Mouse (Mus musculus): ENCODE measurements around the gene Gtf3c5. TPM values are rescaled to one million over a fixed set of nuclear protein-coding genes. Genes with fewer than 3 reads are reported as not detected.

Gene Gtf3c5
- total and polyA plus RNA-seq, 2 experiments from 2014 or later, result 12.7 to 14.0 TPM

DNA sequence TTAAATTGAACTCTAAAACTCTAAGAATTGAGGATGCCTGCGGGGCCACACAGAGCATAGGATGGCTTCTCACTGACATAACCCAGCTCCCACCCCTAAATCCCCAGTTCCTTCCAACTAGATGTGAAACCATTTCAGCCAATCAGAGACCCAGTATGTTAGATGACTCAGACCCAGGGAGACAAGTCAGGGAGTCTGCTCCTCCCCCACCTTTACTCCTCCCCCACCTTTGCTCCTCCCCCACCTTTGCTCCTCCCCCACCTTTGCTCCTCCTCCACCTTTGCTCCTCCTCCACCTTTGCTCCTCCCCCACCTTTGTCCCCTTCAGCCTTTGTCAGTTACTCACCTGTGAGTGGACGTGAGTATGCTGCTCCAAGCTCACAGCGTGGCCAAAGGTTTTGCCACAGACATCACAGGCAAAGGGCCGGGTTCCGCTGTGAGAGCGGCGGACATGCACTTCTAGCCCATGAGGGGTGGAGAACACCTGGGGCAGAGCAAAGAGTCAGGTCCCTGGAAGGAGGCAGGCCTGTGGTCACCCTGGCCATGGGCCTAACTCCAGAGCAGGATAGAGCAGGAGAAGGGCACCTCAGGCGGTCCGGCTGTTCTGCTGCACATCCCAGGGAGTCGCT, 29.0 kb upstream of the Gtf3c5 start:
- Histone ChIP-seq H3K4me3 (ENCODE audit: low read depth, low read length) (no peak overlapping the region), H3K27ac (ENCODE audit: low read depth) (no peak overlapping the region), H3K27me3 (ENCODE audit: control insufficient read depth, insufficient read depth, low read length) (no peaks in the 10 kb centered on the region; the same call in 1 of the 2 replicates), H3K4me2 (ENCODE audit: low read depth, low read length) (no peak overlapping the region), H3K4me1 (ENCODE audit: control insufficient read depth, insufficient read depth) (no peaks in the 10 kb centered on the region), H3K9me3 (replicated peaks; ENCODE audit: control insufficient read depth, low read length) (no peaks in the 10 kb centered on the region), H3K36me3 (replicated peaks; ENCODE audit: control insufficient read depth, insufficient read depth, low read length) (no peaks in the 10 kb centered on the region), H3K9ac (replicated peaks; ENCODE audit: low read depth, low read length) (no peak overlapping the region)
- WGBS, result 73% methylated on average over 10 of the region's 10 CpGs
- no peak for DNase-seq (ENCODE audit: low spot score)
- TF ChIP-seq EP300 (IDR thresholded peaks at IDR 0.05; ENCODE audit: low read depth), result no peak
- ATAC-seq (ENCODE audit: insufficient read depth, low read depth), result no peak

DNA sequence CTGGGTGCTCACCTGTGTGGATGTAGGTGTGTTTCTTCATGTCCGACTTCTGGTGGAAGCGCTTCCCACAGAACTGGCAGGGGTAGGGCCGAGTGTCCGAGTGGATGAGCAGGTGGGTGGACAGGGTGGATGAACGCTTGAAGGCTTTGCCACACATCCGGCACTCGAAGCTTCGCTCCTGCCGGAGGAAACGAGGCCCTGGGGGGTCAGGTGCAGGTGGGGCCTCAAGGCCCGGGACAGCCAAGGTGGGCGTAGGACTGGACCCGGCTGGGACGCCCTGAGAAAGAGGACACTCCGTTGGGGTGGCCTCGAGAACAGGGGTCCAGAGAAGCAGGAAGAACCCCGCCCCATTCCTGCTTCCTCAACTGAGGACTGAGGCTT, 27.8 kb upstream of the Gtf3c5 start:
- Histone ChIP-seq H3K4me2 (ENCODE audit: low read depth, low read length) (no peak overlapping the region), H3K36me3 (replicated peaks; ENCODE audit: control insufficient read depth, insufficient read depth, low read length) (no peaks in the 10 kb centered on the region), H3K27ac (ENCODE audit: low read depth) (no peak overlapping the region), H3K4me3 (ENCODE audit: low read depth, low read length) (no peak overlapping the region), H3K9me3 (replicated peaks; ENCODE audit: control insufficient read depth, low read length) (no peaks in the 10 kb centered on the region), H3K27me3 (ENCODE audit: control insufficient read depth, insufficient read depth, low read length) (no peaks in the 10 kb centered on the region; the same call in 1 of the 2 replicates), H3K9ac (replicated peaks; ENCODE audit: low read depth, low read length) (no peak overlapping the region), H3K4me1 (ENCODE audit: control insufficient read depth, insufficient read depth) (no peaks in the 10 kb centered on the region)
- DNase-seq (ENCODE audit: low spot score), result no peak
- no peak for ATAC-seq (ENCODE audit: insufficient read depth, low read depth)
- no peak for TF ChIP-seq CTCF (IDR thresholded peaks at IDR 0.05; ENCODE audit: low read depth)
- WGBS, result 80% methylated on average over 17 of the region's 17 CpGs

DNA sequence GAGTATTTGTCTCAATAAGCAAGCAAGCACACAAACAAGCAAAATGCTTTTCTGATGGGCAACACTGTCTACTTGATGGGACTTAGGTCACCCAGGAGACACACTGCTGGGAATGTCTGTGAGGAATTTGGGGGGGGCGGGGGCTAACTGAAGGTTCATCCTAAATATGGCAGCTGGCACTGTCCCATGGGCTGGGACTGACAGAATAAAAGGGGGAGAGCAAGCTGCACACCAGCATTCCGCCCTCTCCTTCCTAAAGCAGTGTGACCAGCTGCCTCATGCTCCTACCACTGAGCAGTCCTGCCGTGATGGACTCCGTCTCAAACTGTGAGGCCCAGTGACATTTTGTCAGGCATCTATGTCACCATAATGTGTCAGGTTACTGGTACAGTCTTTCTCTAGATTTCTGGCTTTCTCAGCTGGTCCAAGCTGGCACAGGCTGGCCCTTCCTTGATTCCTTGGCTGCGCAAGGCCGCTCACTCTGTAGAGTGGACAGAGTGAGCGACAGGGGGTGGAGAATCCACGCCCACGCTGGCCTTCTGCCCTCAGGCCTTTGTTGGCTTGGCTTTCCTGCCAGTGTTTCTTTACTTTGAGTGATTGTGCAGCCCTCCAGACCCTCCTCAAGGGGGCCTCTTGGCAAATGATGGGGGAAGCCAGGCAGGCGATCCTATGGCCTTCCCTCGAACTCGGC, 27.3 kb upstream of the Gtf3c5 start:
- Histone ChIP-seq H3K27ac (ENCODE audit: low read depth) (no peak overlapping the region), H3K4me1 (ENCODE audit: control insufficient read depth, insufficient read depth) (no peaks in the 10 kb centered on the region), H3K4me3 (ENCODE audit: low read depth, low read length) (no peak overlapping the region), H3K36me3 (replicated peaks; ENCODE audit: control insufficient read depth, insufficient read depth, low read length) (no peaks in the 10 kb centered on the region), H3K9me3 (replicated peaks; ENCODE audit: control insufficient read depth, low read length) (no peaks in the 10 kb centered on the region), H3K4me2 (ENCODE audit: low read depth, low read length) (no peak overlapping the region), H3K9ac (replicated peaks; ENCODE audit: low read depth, low read length) (no peak overlapping the region), H3K27me3 (ENCODE audit: control insufficient read depth, insufficient read depth, low read length) (no peaks in the 10 kb centered on the region; the same call in 1 of the 2 replicates)
- 82% methylated on average over 12 of the region's 12 CpGs for WGBS
- TF ChIP-seq CTCF (IDR thresholded peaks at IDR 0.05; ENCODE audit: low read depth) (no peak), EP300 (IDR thresholded peaks at IDR 0.05; ENCODE audit: low read depth) (no peak)
- ATAC-seq (ENCODE audit: insufficient read depth, low read depth) (no peak), DNase-seq (ENCODE audit: low spot score) (no peak)

DNA sequence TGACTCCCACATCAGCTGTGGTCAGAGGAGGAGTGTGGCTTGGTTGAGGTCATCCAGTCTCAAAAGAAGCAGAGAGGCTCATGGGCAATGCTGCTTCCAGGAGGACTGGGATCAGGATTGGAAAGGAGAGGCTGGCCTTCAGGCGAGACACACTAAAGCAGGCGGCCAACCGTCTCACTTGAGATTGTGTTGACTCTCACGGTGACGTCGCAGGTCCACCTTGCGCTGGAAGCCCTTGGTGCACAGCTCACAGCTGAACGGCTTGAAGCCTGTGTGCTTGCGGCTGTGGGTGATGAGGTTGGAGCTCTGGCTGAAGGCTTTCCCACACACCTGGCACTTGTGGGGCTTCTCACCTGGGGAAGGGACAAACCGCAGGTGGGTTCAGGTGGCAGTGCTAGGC, 26.3 kb upstream of the Gtf3c5 start:
- no peaks in the 10 kb centered on the region for H3K36me3 ChIP-seq (replicated peaks; ENCODE audit: control insufficient read depth, insufficient read depth, low read length)
- no peaks in the 10 kb centered on the region for H3K9me3 ChIP-seq (replicated peaks; ENCODE audit: control insufficient read depth, low read length)
- no peaks in the 10 kb centered on the region for H3K4me1 ChIP-seq (ENCODE audit: control insufficient read depth, insufficient read depth)
- no peak overlapping the region for H3K4me3 ChIP-seq (ENCODE audit: low read depth, low read length)
- no peak for ATAC-seq (ENCODE audit: insufficient read depth, low read depth)
- H3K9ac ChIP-seq (replicated peaks; ENCODE audit: low read depth, low read length), result no peak overlapping the region
- H3K27me3 ChIP-seq (ENCODE audit: control insufficient read depth, insufficient read depth, low read length), result no peaks in the 10 kb centered on the region; the same call in 1 of the 2 replicates
- H3K27ac ChIP-seq (ENCODE audit: low read depth), result no peak overlapping the region
- 71% methylated on average over 10 of the region's 10 CpGs for WGBS
- no peak for DNase-seq (ENCODE audit: low spot score)
- TF ChIP-seq EP300 (IDR thresholded peaks at IDR 0.05; ENCODE audit: low read depth) (no peak), CTCF (IDR thresholded peaks at IDR 0.05; ENCODE audit: low read depth) (no peak)
- H3K4me2 ChIP-seq (ENCODE audit: low read depth, low read length), result no peak overlapping the region

DNA sequence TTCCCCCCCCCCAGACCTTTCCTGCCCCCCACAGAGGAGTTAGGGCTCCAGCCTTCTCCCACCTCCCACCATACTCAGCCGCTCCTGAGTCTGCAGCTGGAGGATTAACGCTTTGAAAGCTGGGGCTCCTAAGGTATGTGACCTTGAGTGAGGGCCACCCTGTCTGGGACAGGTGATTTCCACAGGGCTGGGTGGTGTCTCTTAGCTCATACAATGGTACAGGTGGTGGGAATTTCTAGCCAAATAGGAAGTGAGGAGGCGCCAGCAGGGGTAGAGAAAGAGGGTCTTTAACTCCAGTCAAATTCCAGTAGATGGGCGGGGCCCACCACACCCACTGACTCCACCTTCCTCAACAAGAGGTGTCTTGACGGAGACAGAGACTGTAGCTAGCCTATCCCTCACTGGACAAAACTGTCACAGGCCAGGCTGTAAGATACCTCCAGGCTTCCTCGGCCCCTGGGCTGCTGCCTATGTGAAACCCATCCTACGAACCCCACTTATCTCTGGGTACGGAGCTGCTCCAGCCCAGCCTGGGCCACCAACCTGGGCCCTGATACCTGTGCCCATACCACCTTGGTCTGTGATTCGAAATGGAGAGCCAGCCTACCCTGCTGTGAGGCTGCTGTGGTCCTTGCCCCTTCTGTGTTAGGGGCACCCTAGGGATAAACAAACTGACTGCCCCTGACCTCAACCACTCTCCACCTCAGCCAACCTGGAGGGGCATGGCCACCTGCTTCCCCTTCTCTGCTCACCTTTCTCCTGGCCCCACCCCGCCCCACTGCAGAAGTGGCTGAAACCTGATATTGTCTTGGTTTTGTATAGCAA, 24.0 kb upstream of the Gtf3c5 start:
- no peak for TF ChIP-seq CTCF (IDR thresholded peaks at IDR 0.05; ENCODE audit: low read depth)
- no peak for TF ChIP-seq EP300 (IDR thresholded peaks at IDR 0.05; ENCODE audit: low read depth)
- H3K4me2 ChIP-seq (ENCODE audit: low read depth, low read length), result no peak overlapping the region
- WGBS, result 52% methylated on average over 10 of the region's 10 CpGs
- no peaks in the 10 kb centered on the region for H3K9me3 ChIP-seq (replicated peaks; ENCODE audit: control insufficient read depth, low read length)
- H3K4me1 ChIP-seq (ENCODE audit: control insufficient read depth, insufficient read depth), result no peaks in the 10 kb centered on the region
- no peak overlapping the region for H3K27ac ChIP-seq (ENCODE audit: low read depth)
- no peak overlapping the region for H3K4me3 ChIP-seq (ENCODE audit: low read depth, low read length)
- no peak overlapping the region for H3K9ac ChIP-seq (replicated peaks; ENCODE audit: low read depth, low read length)
- ATAC-seq (ENCODE audit: insufficient read depth, low read depth) (no peak; the same call in 1 of the 2 replicates), DNase-seq (ENCODE audit: low spot score) (no peak)
- H3K27me3 ChIP-seq (ENCODE audit: control insufficient read depth, insufficient read depth, low read length), result no peaks in the 10 kb centered on the region
- H3K36me3 ChIP-seq (replicated peaks; ENCODE audit: control insufficient read depth, insufficient read depth, low read length), result no peaks in the 10 kb centered on the region

All from heart, postnatal 0 days (tissue).